Mouse (Mus musculus): ENCODE measurements around the gene Rgcc. TPM values are rescaled to one million over a fixed set of nuclear protein-coding genes. Genes with fewer than 3 reads are reported as not detected.

The Rgcc gene
- polyA plus RNA-seq, 1 experiment from 2014 or later, result 16.5 TPM

GRCm38 (mm10) chr14:79294950-79295349 is 6.5 kb downstream of the Rgcc start:
- whole genome bisulfite sequencing, result 69% methylated on average over 5 of the region's 5 CpGs
- Histone ChIP-seq H3K36me3 (ENCODE audit: control insufficient read depth, insufficient read depth, low read length) (no peaks in the 10 kb centered on the region), H3K4me3 (ENCODE audit: control insufficient read depth in 1 of 2, insufficient read depth in 1 of 2, low read depth in 1 of 2, low read length in 2 of 2) (no peak overlapping the region), H3K4me2 (ENCODE audit: low read length) (no peak overlapping the region), H3K9me3 (ENCODE audit: control insufficient read depth, low read length) (no peaks in the 10 kb centered on the region), H3K9ac (ENCODE audit: low read length) (no peak overlapping the region), H3K4me1 (ENCODE audit: control insufficient read depth in 2 of 2, insufficient read depth in 2 of 2, low read length in 2 of 2) (peaks cover 7 to 19% of the 10 kb centered on the region in 2 experiments; a peak in 3 of 4 replicates), H3K27ac (replicated peaks in 1 of 2; ENCODE audit: control insufficient read depth in 1 of 2, insufficient read depth in 1 of 2, low read depth in 2 of 2, low read length in 2 of 2) (no peak overlapping the region), H3K27me3 (ENCODE audit: control insufficient read depth, insufficient read depth, low read length) (peaks cover 13% of the 10 kb centered on the region)
- no peak for ATAC-seq (ENCODE audit: insufficient number of reproducible peaks, insufficient read depth, low FRiP score, low read depth)

DNA sequence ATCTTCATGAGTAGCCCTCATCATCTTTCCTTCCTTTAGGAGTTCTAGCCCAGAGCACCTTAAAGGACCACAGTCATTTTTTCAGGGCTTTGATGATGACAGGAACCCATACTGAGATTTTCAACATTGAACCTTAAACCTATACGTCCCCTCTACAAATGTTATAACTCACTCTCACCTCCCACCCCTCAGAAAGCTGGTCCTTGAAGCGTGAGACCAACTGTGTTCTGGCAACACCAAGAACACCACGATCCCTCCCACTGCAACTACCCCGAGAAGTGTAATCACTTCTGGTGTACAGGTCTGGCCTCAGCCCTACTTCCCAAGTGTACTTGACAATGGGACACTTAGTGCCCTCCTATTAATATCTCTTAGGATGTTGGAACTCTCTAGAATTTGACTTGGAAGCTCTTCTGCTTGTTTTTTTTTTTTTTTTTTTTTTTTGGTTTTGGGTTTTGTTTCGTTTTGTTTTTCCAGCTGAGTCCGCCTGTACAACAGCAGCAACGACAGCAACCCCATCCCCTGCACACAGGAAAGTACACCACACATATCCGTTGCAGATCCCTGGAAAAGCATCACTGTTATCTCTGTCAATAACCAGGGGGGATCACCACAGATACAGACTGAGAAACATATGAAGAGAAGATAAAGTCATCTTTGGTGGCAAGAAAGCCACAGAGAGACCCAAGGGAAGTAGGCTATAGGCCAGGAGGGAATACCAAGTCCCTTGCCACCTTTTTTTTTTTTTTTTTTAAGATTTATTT is 7.2 kb downstream of the Rgcc start:
- no peak overlapping the region for H3K4me3 ChIP-seq (ENCODE audit: control insufficient read depth in 1 of 2, insufficient read depth in 1 of 2, low read depth in 1 of 2, low read length in 2 of 2)
- H3K27ac ChIP-seq (replicated peaks in 1 of 2; ENCODE audit: control insufficient read depth in 1 of 2, insufficient read depth in 1 of 2, low read depth in 2 of 2, low read length in 2 of 2), result no peak overlapping the region
- H3K9ac ChIP-seq (ENCODE audit: low read length), result no peak overlapping the region
- WGBS, result 79% methylated on average over 8 of the region's 8 CpGs
- H3K9me3 ChIP-seq (ENCODE audit: control insufficient read depth, low read length), result no peaks in the 10 kb centered on the region
- H3K36me3 ChIP-seq (ENCODE audit: control insufficient read depth, insufficient read depth, low read length), result no peaks in the 10 kb centered on the region
- H3K27me3 ChIP-seq (ENCODE audit: control insufficient read depth, insufficient read depth, low read length), result peaks cover 7% of the 10 kb centered on the region
- peaks cover 12 to 21% of the 10 kb centered on the region in 2 experiments; a peak in 3 of 4 replicates for H3K4me1 ChIP-seq (ENCODE audit: control insufficient read depth in 2 of 2, insufficient read depth in 2 of 2, low read length in 2 of 2)
- no peak overlapping the region for H3K4me2 ChIP-seq (ENCODE audit: low read length)
- no peak for ATAC-seq (ENCODE audit: insufficient number of reproducible peaks, insufficient read depth, low FRiP score, low read depth)

GRCm38 (mm10) chr14:79293119-79293780 is 8.2 kb downstream of the Rgcc start:
- no peaks in the 10 kb centered on the region for H3K36me3 ChIP-seq (ENCODE audit: control insufficient read depth, insufficient read depth, low read length)
- no peak overlapping the region for H3K9ac ChIP-seq (ENCODE audit: low read length)
- H3K27me3 ChIP-seq (ENCODE audit: control insufficient read depth, insufficient read depth, low read length), result no peaks in the 10 kb centered on the region
- H3K4me3 ChIP-seq (ENCODE audit: control insufficient read depth in 1 of 2, insufficient read depth in 1 of 2, low read depth in 1 of 2, low read length in 2 of 2), result no peak overlapping the region
- H3K4me2 ChIP-seq (ENCODE audit: low read length), result peak overlapping the region; percentile 34
- no peaks in the 10 kb centered on the region for H3K9me3 ChIP-seq (ENCODE audit: control insufficient read depth, low read length)
- H3K27ac ChIP-seq (replicated peaks in 1 of 2; ENCODE audit: control insufficient read depth in 1 of 2, insufficient read depth in 1 of 2, low read depth in 2 of 2, low read length in 2 of 2), result no peak overlapping the region
- no peak for ATAC-seq (ENCODE audit: insufficient number of reproducible peaks, insufficient read depth, low FRiP score, low read depth)
- WGBS, result 67% methylated on average over 9 of the region's 16 CpGs
- peaks cover 12 to 21% of the 10 kb centered on the region in 2 experiments; a peak in 3 of 4 replicates for H3K4me1 ChIP-seq (ENCODE audit: control insufficient read depth in 2 of 2, insufficient read depth in 2 of 2, low read length in 2 of 2)

- H3K4me1 ChIP-seq (ENCODE audit: control insufficient read depth in 2 of 2, insufficient read depth in 2 of 2, low read length in 2 of 2), result peaks cover 12 to 21% of the 10 kb centered on the region in 2 experiments; a peak in 3 of 4 replicates
- H3K27ac ChIP-seq (replicated peaks in 1 of 2; ENCODE audit: control insufficient read depth in 1 of 2, insufficient read depth in 1 of 2, low read depth in 2 of 2, low read length in 2 of 2), result no peak overlapping the region
- ATAC-seq (ENCODE audit: insufficient number of reproducible peaks, insufficient read depth, low FRiP score, low read depth), result no peak
- no peaks in the 10 kb centered on the region for H3K9me3 ChIP-seq (ENCODE audit: control insufficient read depth, low read length)
- H3K27me3 ChIP-seq (ENCODE audit: control insufficient read depth, insufficient read depth, low read length), result no peaks in the 10 kb centered on the region
- no peak overlapping the region for H3K4me2 ChIP-seq (ENCODE audit: low read length)
- WGBS, result 90% methylated on average over 4 of the region's 4 CpGs
- H3K36me3 ChIP-seq (ENCODE audit: control insufficient read depth, insufficient read depth, low read length), result no peaks in the 10 kb centered on the region
- no peak overlapping the region for H3K4me3 ChIP-seq (ENCODE audit: control insufficient read depth in 1 of 2, insufficient read depth in 1 of 2, low read depth in 1 of 2, low read length in 2 of 2)
- no peak overlapping the region for H3K9ac ChIP-seq (ENCODE audit: low read length)
Measured at GRCm38 (mm10) chr14:79291629-79292028, 9.8 kb downstream of the Rgcc start.

- Histone ChIP-seq H3K27ac (replicated peaks in 1 of 2; ENCODE audit: control insufficient read depth in 1 of 2, insufficient read depth in 1 of 2, low read depth in 2 of 2, low read length in 2 of 2) (no peak overlapping the region), H3K36me3 (ENCODE audit: control insufficient read depth, insufficient read depth, low read length) (no peaks in the 10 kb centered on the region), H3K9ac (ENCODE audit: low read length) (no peak overlapping the region), H3K4me3 (ENCODE audit: control insufficient read depth in 1 of 2, insufficient read depth in 1 of 2, low read depth in 1 of 2, low read length in 2 of 2) (no peak overlapping the region), H3K4me2 (ENCODE audit: low read length) (peak overlapping the region; percentile 11; the same call in 1 of the 2 replicates), H3K4me1 (ENCODE audit: control insufficient read depth in 2 of 2, insufficient read depth in 2 of 2, low read length in 2 of 2) (peaks cover 12 to 21% of the 10 kb centered on the region in 2 experiments; a peak in 3 of 4 replicates), H3K9me3 (ENCODE audit: control insufficient read depth, low read length) (no peaks in the 10 kb centered on the region), H3K27me3 (ENCODE audit: control insufficient read depth, insufficient read depth, low read length) (no peaks in the 10 kb centered on the region)
- 51% methylated on average over 15 of the region's 15 CpGs for WGBS
- no peak for ATAC-seq (ENCODE audit: insufficient number of reproducible peaks, insufficient read depth, low FRiP score, low read depth)
Measured at GRCm38 (mm10) chr14:79290683-79291425, 10.6 kb downstream of the Rgcc start.

DNA sequence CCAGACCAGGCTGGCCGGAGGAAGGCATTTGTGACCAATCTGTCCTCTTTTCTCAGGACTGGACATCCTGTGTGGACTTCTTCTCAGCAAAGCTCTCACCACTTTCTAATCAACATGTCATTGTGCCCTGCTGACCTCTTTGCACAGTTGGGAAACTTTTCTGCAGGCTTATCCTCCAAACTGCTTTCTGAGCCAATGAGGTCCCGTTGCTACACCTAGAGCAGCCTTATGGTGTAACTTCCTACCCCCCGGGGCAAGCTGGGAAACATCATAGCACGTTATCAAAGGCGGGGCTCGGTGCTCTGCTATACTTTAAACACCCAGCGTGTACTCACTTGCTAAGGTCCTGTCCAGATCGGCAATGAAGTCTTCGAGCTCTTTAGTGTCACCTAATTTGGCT is 11.5 kb downstream of the Rgcc start:
- Histone ChIP-seq H3K9me3 (ENCODE audit: control insufficient read depth, low read length) (no peaks in the 10 kb centered on the region), H3K36me3 (ENCODE audit: control insufficient read depth, insufficient read depth, low read length) (no peaks in the 10 kb centered on the region), H3K4me1 (ENCODE audit: control insufficient read depth in 2 of 2, insufficient read depth in 2 of 2, low read length in 2 of 2) (peaks cover 12 to 21% of the 10 kb centered on the region in 2 experiments; a peak in 3 of 4 replicates), H3K4me3 (ENCODE audit: control insufficient read depth in 1 of 2, insufficient read depth in 1 of 2, low read depth in 1 of 2, low read length in 2 of 2) (no peak overlapping the region), H3K27ac (replicated peaks in 1 of 2; ENCODE audit: control insufficient read depth in 1 of 2, insufficient read depth in 1 of 2, low read depth in 2 of 2, low read length in 2 of 2) (no peak overlapping the region), H3K9ac (ENCODE audit: low read length) (no peak overlapping the region), H3K4me2 (ENCODE audit: low read length) (peak overlapping the region; percentile 21), H3K27me3 (ENCODE audit: control insufficient read depth, insufficient read depth, low read length) (no peaks in the 10 kb centered on the region)
- 17% methylated on average over 9 of the region's 9 CpGs for WGBS
- no peak for ATAC-seq (ENCODE audit: insufficient number of reproducible peaks, insufficient read depth, low FRiP score, low read depth)

GRCm38 (mm10) chr14:79288280-79288679 is 13.2 kb downstream of the Rgcc start:
- Histone ChIP-seq H3K4me3 (ENCODE audit: control insufficient read depth in 1 of 2, insufficient read depth in 1 of 2, low read depth in 1 of 2, low read length in 2 of 2) (no peak overlapping the region), H3K9me3 (ENCODE audit: control insufficient read depth, low read length) (peaks cover 3% of the 10 kb centered on the region; the same call in 1 of the 2 replicates), H3K4me1 (ENCODE audit: control insufficient read depth in 2 of 2, insufficient read depth in 2 of 2, low read length in 2 of 2) (peaks cover 10 to 16% of the 10 kb centered on the region in 2 experiments; a peak in 3 of 4 replicates)

More at GRCm38 (mm10) chr14:79288280-79288679, 13.2 kb downstream of the Rgcc start:
- H3K27me3 ChIP-seq (ENCODE audit: control insufficient read depth, insufficient read depth, low read length), result no peaks in the 10 kb centered on the region
- no peak overlapping the region for H3K9ac ChIP-seq (ENCODE audit: low read length)
- WGBS, result 67% methylated on average over 3 of the region's 3 CpGs
- H3K4me2 ChIP-seq (ENCODE audit: low read length), result no peak overlapping the region
- H3K36me3 ChIP-seq (ENCODE audit: control insufficient read depth, insufficient read depth, low read length), result no peaks in the 10 kb centered on the region
- H3K27ac ChIP-seq (replicated peaks in 1 of 2; ENCODE audit: control insufficient read depth in 1 of 2, insufficient read depth in 1 of 2, low read depth in 2 of 2, low read length in 2 of 2), result no peak overlapping the region
- ATAC-seq (ENCODE audit: insufficient number of reproducible peaks, insufficient read depth, low FRiP score, low read depth), result no peak
